Mouse (Mus musculus) kidney, postnatal 0 days (tissue): ENCODE data around the gene Myoz1. TPM values are rescaled to one million over a fixed set of nuclear protein-coding genes. Genes with fewer than 3 reads are reported as not detected.

Source experiments
- ATAC-seq: fragments of 200-750 bp; cut with Nextera tagmentation; replicated peaks from 2 replicates; pipeline ENCODE4 v1.8.0; 2017; ENCODE audit warnings: low read depth, moderate number of reproducible peaks, moderate TSS enrichment, moderate library complexity; ENCODE audit not compliant: low FRiP score
- DNase-seq: peaks from one replicate; pipeline ENCODE4 v3.0.0-alpha.2; 2016; ENCODE audit warnings: low spot score
- H3K27ac ChIP-seq: fragments of 300-500 bp; sonication (generic); 2 replicates; pipeline ENCODE4 v1.5.1; 2014; ENCODE audit warnings: mild to moderate bottlenecking
- H3K27me3 ChIP-seq: fragments of 300-500 bp; sonication (generic); 2 replicates; pipeline ENCODE4 v1.6.1; 2014; ENCODE audit warnings: low read length, mixed read lengths; ENCODE audit not compliant: insufficient read depth
- H3K36me3 ChIP-seq: fragments of 300-500 bp; sonication (generic); 2 replicates; pipeline ENCODE4 v1.6.1; 2014; ENCODE audit warnings: low read length, mixed read lengths; ENCODE audit not compliant: insufficient read depth
- H3K4me1 ChIP-seq: fragments of 300-500 bp; sonication (generic); replicated peaks from 2 replicates; pipeline ENCODE4 v1.6.1; 2014; ENCODE audit warnings: antibody characterized with exemption, low read length, mixed read lengths; ENCODE audit not compliant: insufficient read depth
- H3K4me2 ChIP-seq: fragments of 300-500 bp; sonication (generic); 2 replicates; pipeline ENCODE4 v1.6.1; 2014; ENCODE audit warnings: mild to moderate bottlenecking, low read length, moderate library complexity, mixed read lengths
- H3K4me3 ChIP-seq: fragments of 300-500 bp; sonication (generic); replicated peaks from 2 replicates; pipeline ENCODE4 v1.5.1; 2014; ENCODE audit warnings: low read depth, low read length
- H3K9ac ChIP-seq: fragments of 300-500 bp; sonication (generic); 2 replicates; pipeline ENCODE4 v1.6.1; 2014; ENCODE audit warnings: low read depth, low read length
- H3K9me3 ChIP-seq: fragments of 300-500 bp; sonication (generic); replicated peaks from 2 replicates; pipeline ENCODE4 v1.6.1; 2016; ENCODE audit warnings: low read length, inconsistent platforms, mixed read lengths
- CTCF ChIP-seq: IDR thresholded peaks from 2 replicates; pipeline ENCODE4 v1.5.1; 2016; ENCODE audit warnings: antibody characterized with exemption, low read depth, mild to moderate bottlenecking, moderate library complexity
- WGBS: fragments of 180-500 bp; shearing (Covaris S2); extraction: QIAGEN DNeasy Blood & Tissue Kit; methylation state at CpG from one replicate; pipeline ENCODE4 v1.1.7; 2014; 5-methylcytosine and 5-hydroxymethylcytosine counted together
- microRNA-seq: library from miRNA; unstranded; fragments of <30 nt; microRNA quantifications from one replicate; pipeline ENCODE4, GENCODE M21; 2016
- polyA plus RNA-seq: library from polyadenylated mRNA; unstranded; fragments of >200 nt; fragmentation: Nextera tagmentation; extraction: Ambion mirVana; gene quantifications from 2 replicates; pipeline ENCODE4 v1.2.1, GENCODE M21; 2015

The Myoz1 gene
- polyA plus RNA-seq, 1 experiment from 2014 or later = 1.8 TPM

- Histone ChIP-seq H3K27ac (peak overlapping the region; percentile 76), H3K4me1 (peaks cover 3% of the 10 kb centered on the region; the same call in 1 of the 2 replicates), H3K27me3 (no peaks in the 10 kb centered on the region), H3K9me3 (no peaks in the 10 kb centered on the region), H3K4me2 (no peak overlapping the region), H3K4me3 (no peak overlapping the region), H3K36me3 (0 out of 2 replicates have a peak, but pooled peaks cover 3% of the 10 kb centered on the region), H3K9ac (no peak overlapping the region)
- no peak for TF ChIP-seq CTCF
- WGBS = 46% methylated on average over 9 of the region's 9 CpGs
- DNase-seq (peak; percentile 75), ATAC-seq (no peak)
Measured at GRCm38 (mm10) chr14:20607396-20608126, 48.8 kb downstream of the Myoz1 start.

GRCm38 (mm10) chr14:20601287-20601686 is 55.1 kb downstream of the Myoz1 start:
- Histone ChIP-seq H3K9ac (no peak overlapping the region), H3K27ac (no peak overlapping the region)
- TF ChIP-seq CTCF = no peak

GRCm38 (mm10) chr14:20600203-20600602 is 56.1 kb downstream of the Myoz1 start:
- H3K27me3 ChIP-seq = no peaks in the 10 kb centered on the region
- TF ChIP-seq CTCF = no peak

More at GRCm38 (mm10) chr14:20601287-20601686, 55.1 kb downstream of the Myoz1 start:
- no peaks in the 10 kb centered on the region for H3K27me3 ChIP-seq
- DNase-seq = no peak
- no peak for ATAC-seq
- no peak overlapping the region for H3K4me3 ChIP-seq
- no peaks in the 10 kb centered on the region for H3K9me3 ChIP-seq
- no peaks in the 10 kb centered on the region for H3K36me3 ChIP-seq
- no peak overlapping the region for H3K4me2 ChIP-seq
- no peaks in the 10 kb centered on the region for H3K4me1 ChIP-seq
- WGBS = 97% methylated on average over 1 of the region's 1 CpGs

GRCm38 (mm10) chr14:20599542-20599941 is 56.8 kb downstream of the Myoz1 start:
- 84% methylated on average over 2 of the region's 2 CpGs for WGBS
- no peak for TF ChIP-seq CTCF
- no peaks in the 10 kb centered on the region for H3K9me3 ChIP-seq
- no peak overlapping the region for H3K9ac ChIP-seq
- no peaks in the 10 kb centered on the region for H3K4me1 ChIP-seq
- no peak overlapping the region for H3K4me2 ChIP-seq
- H3K36me3 ChIP-seq = no peaks in the 10 kb centered on the region
- no peak overlapping the region for H3K27ac ChIP-seq
- no peaks in the 10 kb centered on the region for H3K27me3 ChIP-seq
- ATAC-seq = no peak
- no peak for DNase-seq
- no peak overlapping the region for H3K4me3 ChIP-seq

More at GRCm38 (mm10) chr14:20600203-20600602, 56.1 kb downstream of the Myoz1 start:
- Histone ChIP-seq H3K36me3 (no peaks in the 10 kb centered on the region), H3K4me3 (no peak overlapping the region), H3K9me3 (no peaks in the 10 kb centered on the region), H3K4me1 (no peaks in the 10 kb centered on the region), H3K4me2 (no peak overlapping the region), H3K27ac (no peak overlapping the region), H3K9ac (no peak overlapping the region)
- ATAC-seq (no peak), DNase-seq (no peak)
- WGBS = 72% methylated on average over 2 of the region's 2 CpGs

Small RNAs within 50 kb of the gene (microRNA-seq; reads per million reads assigned to microRNA genes)
- 1.0 reads per million for gene Mir6946

Other genes with a start within 250 kb of the Myoz1 start
- gene Cfap70, start 204.3 kb downstream of the Myoz1 start, polyA plus RNA-seq = 1.3 and 1.7 TPM in 2 replicates
- gene Anxa7, start 176.4 kb downstream of the Myoz1 start, polyA plus RNA-seq = 43.7 and 45.9 TPM in 2 replicates
- 0.28 and 0.38 TPM in 2 replicates for gene Mss51, start 159.6 kb downstream of the Myoz1 start, polyA plus RNA-seq
- 36.4 and 37.2 TPM in 2 replicates for gene Ppp3cb, start 110.0 kb downstream of the Myoz1 start, polyA plus RNA-seq
- gene Usp54, start 15.5 kb downstream of the Myoz1 start, polyA plus RNA-seq = 4.8 and 5.6 TPM in 2 replicates
- 0.32 and 0.33 TPM in 2 replicates for gene Synpo2l, start 11.8 kb upstream of the Myoz1 start, polyA plus RNA-seq
- 57.3 and 62.8 TPM in 2 replicates for gene Sec24c, start 17.8 kb upstream of the Myoz1 start, polyA plus RNA-seq
- gene Fut11, start 38.4 kb upstream of the Myoz1 start, polyA plus RNA-seq = 21.6 and 22.4 TPM in 2 replicates
- 195 and 223 TPM in 2 replicates for gene Chchd1, start 46.5 kb upstream of the Myoz1 start, polyA plus RNA-seq
- gene Zswim8, start 51.0 kb upstream of the Myoz1 start, polyA plus RNA-seq = 20.2 and 20.6 TPM in 2 replicates
- gene Ndst2, start 78.0 kb upstream of the Myoz1 start, polyA plus RNA-seq = 18.2 and 19.3 TPM in 2 replicates
- 36.5 and 45.5 TPM in 2 replicates for gene Camk2g, start 137.5 kb upstream of the Myoz1 start, polyA plus RNA-seq
- gene Plau, start 180.1 kb upstream of the Myoz1 start, polyA plus RNA-seq = 70.2 and 74.7 TPM in 2 replicates